Mouse (Mus musculus) hindbrain, embryonic 14.5 days (tissue): ENCODE measurements around the gene Myo3a. TPM values are rescaled to one million over a fixed set of nuclear protein-coding genes. Genes with fewer than 3 reads are reported as not detected.

Source experiments
- microRNA-seq: library from miRNA; unstranded; fragments of <30 nt; microRNA quantifications from one replicate; pipeline ENCODE4, GENCODE M21; 2016
- polyA plus RNA-seq: library from polyadenylated mRNA; unstranded; fragments of >200 nt; fragmentation: Nextera tagmentation; extraction: Ambion mirVana; gene quantifications from 2 replicates; pipeline ENCODE4 v1.2.1, GENCODE M21; 2014

Myo3a gene
- polyA plus RNA-seq, 1 experiment from 2014 or later: not detected

Small RNAs within 50 kb of the gene (microRNA-seq; reads per million reads assigned to microRNA genes)
- gene Gm23636 (not detected), gene Mir3967 (not detected)
